Mouse (Mus musculus): ENCODE results near the gene Ift172. TPM values are rescaled to one million over a fixed set of nuclear protein-coding genes. Genes with fewer than 3 reads are reported as not detected.

Gene Ift172
- polyA plus RNA-seq (2014; fragmentation: Nextera tagmentation; extraction: Ambion mirVana), result 22.7 and 30.7 TPM in 2 replicates

- Histone ChIP-seq H3K4me1 (ENCODE audit: control insufficient read depth, insufficient read depth, low read length) (peaks cover 9% of the 10 kb centered on the region; the same call in 1 of the 2 replicates), H3K4me2 (peak within 1 kb of the TSS; percentile 79), H3K27me3 (ENCODE audit: control insufficient read depth, insufficient read depth, low read length) (no peaks in the 10 kb centered on the region), H3K4me3 (ENCODE audit: low read depth, low read length) (peak within 1 kb of the TSS; percentile 53), H3K27ac (ENCODE audit: low read depth, low read length) (peak within 1 kb of the TSS; percentile 82), H3K36me3 (ENCODE audit: control insufficient read depth, insufficient read depth, low read length) (peaks cover 8% of the 10 kb centered on the region; the same call in 1 of the 2 replicates), H3K9ac (ENCODE audit: low read depth, low read length) (peak within 1 kb of the TSS; percentile 77), H3K9me3 (replicated peaks; ENCODE audit: control insufficient read depth, low read length) (no peaks in the 10 kb centered on the region)
- 3% methylated on average over 45 of the region's 45 CpGs for WGBS (ENCODE audit: insufficient replicate concordance)
- ATAC-seq (replicated peaks; ENCODE audit: insufficient number of reproducible peaks, low FRiP score, low TSS enrichment), result peak; percentile 94
Measured at GRCm38 (mm10) chr5:31290521-31291360, at the start of gene Ift172. Ift172 (minus strand) TSS chr5:31291116.

- Histone ChIP-seq H3K4me3 (ENCODE audit: low read depth, low read length) (no peak overlapping the region), H3K4me1 (ENCODE audit: control insufficient read depth, insufficient read depth, low read length) (no peaks in the 10 kb centered on the region), H3K27me3 (ENCODE audit: control insufficient read depth, insufficient read depth, low read length) (no peaks in the 10 kb centered on the region), H3K4me2 (no peak overlapping the region), H3K9me3 (replicated peaks; ENCODE audit: control insufficient read depth, low read length) (no peaks in the 10 kb centered on the region), H3K9ac (ENCODE audit: low read depth, low read length) (no peak overlapping the region), H3K27ac (ENCODE audit: low read depth, low read length) (no peak overlapping the region), H3K36me3 (ENCODE audit: control insufficient read depth, insufficient read depth, low read length) (no peaks in the 10 kb centered on the region)
- 32% methylated on average over 7 of the region's 7 CpGs for WGBS (ENCODE audit: insufficient replicate concordance)
- no peak for ATAC-seq (replicated peaks; ENCODE audit: insufficient number of reproducible peaks, low FRiP score, low TSS enrichment)
Measured at GRCm38 (mm10) chr5:31328255-31328654, 37.3 kb upstream of the Ift172 start.

- no peaks in the 10 kb centered on the region for H3K36me3 ChIP-seq (ENCODE audit: control insufficient read depth, insufficient read depth, low read length)
- H3K27me3 ChIP-seq (ENCODE audit: control insufficient read depth, insufficient read depth, low read length), result no peaks in the 10 kb centered on the region
- H3K9ac ChIP-seq (ENCODE audit: low read depth, low read length), result no peak overlapping the region
- H3K4me1 ChIP-seq (ENCODE audit: control insufficient read depth, insufficient read depth, low read length), result no peaks in the 10 kb centered on the region
- no peak overlapping the region for H3K4me3 ChIP-seq (ENCODE audit: low read depth, low read length)
- H3K9me3 ChIP-seq (replicated peaks; ENCODE audit: control insufficient read depth, low read length), result no peaks in the 10 kb centered on the region
- 19% methylated on average over 5 of the region's 5 CpGs for WGBS (ENCODE audit: insufficient replicate concordance)
- no peak for ATAC-seq (replicated peaks; ENCODE audit: insufficient number of reproducible peaks, low FRiP score, low TSS enrichment)
- no peak overlapping the region for H3K27ac ChIP-seq (ENCODE audit: low read depth, low read length)
- no peak overlapping the region for H3K4me2 ChIP-seq
Measured at GRCm38 (mm10) chr5:31326850-31327249, 35.9 kb upstream of the Ift172 start.

DNA sequence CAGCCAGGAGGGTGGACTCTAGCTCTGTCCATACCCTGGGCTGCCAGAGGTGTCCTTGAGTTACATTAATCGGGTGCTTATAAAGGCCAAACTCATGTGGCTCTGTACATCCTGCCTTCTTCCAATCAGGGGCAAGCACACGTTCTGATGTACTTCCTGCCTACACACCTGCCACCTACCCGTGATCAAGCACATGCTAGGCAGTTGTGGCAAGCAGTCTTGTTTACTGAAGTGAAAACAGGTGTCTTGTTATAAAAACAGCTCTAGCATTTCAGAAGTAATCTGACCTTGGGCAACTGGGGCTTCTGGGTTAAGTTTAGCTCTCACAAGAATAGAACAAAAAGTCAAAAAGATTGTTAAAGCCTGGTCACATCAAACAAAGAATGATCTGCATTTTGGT is 33.2 kb upstream of the Ift172 start:
- H3K27me3 ChIP-seq (ENCODE audit: control insufficient read depth, insufficient read depth, low read length), result no peaks in the 10 kb centered on the region
- ATAC-seq (replicated peaks; ENCODE audit: insufficient number of reproducible peaks, low FRiP score, low TSS enrichment), result no peak
- H3K27ac ChIP-seq (ENCODE audit: low read depth, low read length), result no peak overlapping the region
- 63% methylated on average over 3 of the region's 3 CpGs for WGBS (ENCODE audit: insufficient replicate concordance)
- no peaks in the 10 kb centered on the region for H3K4me1 ChIP-seq (ENCODE audit: control insufficient read depth, insufficient read depth, low read length)
- no peaks in the 10 kb centered on the region for H3K36me3 ChIP-seq (ENCODE audit: control insufficient read depth, insufficient read depth, low read length)
- no peak overlapping the region for H3K4me2 ChIP-seq
- H3K9ac ChIP-seq (ENCODE audit: low read depth, low read length), result no peak overlapping the region
- H3K4me3 ChIP-seq (ENCODE audit: low read depth, low read length), result no peak overlapping the region
- no peaks in the 10 kb centered on the region for H3K9me3 ChIP-seq (replicated peaks; ENCODE audit: control insufficient read depth, low read length)

DNA sequence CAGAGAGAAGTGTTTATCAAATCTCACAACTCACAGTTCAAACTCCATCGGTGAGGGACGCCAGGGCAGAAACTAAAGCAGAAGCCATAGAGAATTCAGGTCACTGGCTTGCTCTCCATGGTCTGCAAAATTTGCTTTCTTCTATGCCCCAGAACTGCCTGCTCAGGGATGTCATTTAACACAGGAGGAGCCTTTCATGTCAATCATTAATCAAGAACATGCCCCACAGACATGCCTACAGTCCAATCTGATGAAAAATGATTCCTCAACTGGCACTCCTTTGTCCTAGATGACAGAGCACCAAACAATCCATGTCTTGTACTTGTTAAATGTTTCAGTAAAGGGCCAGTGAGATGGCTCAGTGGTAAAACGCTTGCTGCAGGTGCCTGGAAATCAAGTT is 31.9 kb upstream of the Ift172 start:
- Histone ChIP-seq H3K36me3 (ENCODE audit: control insufficient read depth, insufficient read depth, low read length) (no peaks in the 10 kb centered on the region), H3K9ac (ENCODE audit: low read depth, low read length) (no peak overlapping the region), H3K27ac (ENCODE audit: low read depth, low read length) (no peak overlapping the region), H3K4me3 (ENCODE audit: low read depth, low read length) (no peak overlapping the region), H3K9me3 (replicated peaks; ENCODE audit: control insufficient read depth, low read length) (no peaks in the 10 kb centered on the region), H3K27me3 (ENCODE audit: control insufficient read depth, insufficient read depth, low read length) (no peaks in the 10 kb centered on the region), H3K4me1 (ENCODE audit: control insufficient read depth, insufficient read depth, low read length) (no peaks in the 10 kb centered on the region), H3K4me2 (no peak overlapping the region)
- 79% methylated on average over 3 of the region's 3 CpGs for WGBS (ENCODE audit: insufficient replicate concordance)
- no peak for ATAC-seq (replicated peaks; ENCODE audit: insufficient number of reproducible peaks, low FRiP score, low TSS enrichment)

GRCm38 (mm10) chr5:31312806-31313205 is 21.9 kb upstream of the Ift172 start:
- WGBS (ENCODE audit: insufficient replicate concordance), result 78% methylated on average over 8 of the region's 8 CpGs

GRCm38 (mm10) chr5:31303093-31303492 is 12.2 kb upstream of the Ift172 start:
- Histone ChIP-seq H3K4me3 (ENCODE audit: low read depth, low read length) (no peak overlapping the region), H3K9ac (ENCODE audit: low read depth, low read length) (no peak overlapping the region), H3K27ac (ENCODE audit: low read depth, low read length) (no peak overlapping the region), H3K4me2 (no peak overlapping the region), H3K36me3 (ENCODE audit: control insufficient read depth, insufficient read depth, low read length) (no peaks in the 10 kb centered on the region), H3K4me1 (ENCODE audit: control insufficient read depth, insufficient read depth, low read length) (no peaks in the 10 kb centered on the region), H3K27me3 (ENCODE audit: control insufficient read depth, insufficient read depth, low read length) (no peaks in the 10 kb centered on the region), H3K9me3 (replicated peaks; ENCODE audit: control insufficient read depth, low read length) (no peaks in the 10 kb centered on the region)
- no peak for ATAC-seq (replicated peaks; ENCODE audit: insufficient number of reproducible peaks, low FRiP score, low TSS enrichment)
- 79% methylated on average over 6 of the region's 6 CpGs for WGBS (ENCODE audit: insufficient replicate concordance)

More at GRCm38 (mm10) chr5:31312806-31313205, 21.9 kb upstream of the Ift172 start:
- Histone ChIP-seq H3K27me3 (ENCODE audit: control insufficient read depth, insufficient read depth, low read length) (no peaks in the 10 kb centered on the region), H3K4me2 (no peak overlapping the region), H3K27ac (ENCODE audit: low read depth, low read length) (no peak overlapping the region), H3K4me3 (ENCODE audit: low read depth, low read length) (no peak overlapping the region), H3K36me3 (ENCODE audit: control insufficient read depth, insufficient read depth, low read length) (no peaks in the 10 kb centered on the region), H3K4me1 (ENCODE audit: control insufficient read depth, insufficient read depth, low read length) (no peaks in the 10 kb centered on the region), H3K9ac (ENCODE audit: low read depth, low read length) (no peak overlapping the region), H3K9me3 (replicated peaks; ENCODE audit: control insufficient read depth, low read length) (no peaks in the 10 kb centered on the region)
- ATAC-seq (replicated peaks; ENCODE audit: insufficient number of reproducible peaks, low FRiP score, low TSS enrichment), result no peak

DNA sequence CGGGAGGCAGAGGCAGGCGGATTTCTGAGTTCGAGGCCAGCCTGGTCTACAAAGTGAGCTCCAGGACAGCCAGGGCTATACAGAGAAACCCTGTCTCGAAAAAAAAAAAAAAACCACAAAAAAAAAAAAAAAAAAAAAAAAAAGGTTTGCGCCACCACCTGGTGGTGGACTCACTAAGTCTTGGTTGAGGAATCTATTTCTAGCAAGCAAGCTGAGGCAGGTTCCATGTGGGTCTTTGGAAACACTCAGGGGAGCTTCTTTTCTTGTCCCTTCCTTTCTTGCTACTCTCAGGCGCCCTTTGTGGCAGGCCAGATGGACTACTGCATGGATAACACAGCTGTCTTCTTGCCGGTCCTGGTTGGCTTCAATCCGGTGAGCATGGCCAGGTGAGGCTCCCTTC is 10.9 kb upstream of the Ift172 start:
- no peak overlapping the region for H3K9ac ChIP-seq (ENCODE audit: low read depth, low read length)
- H3K9me3 ChIP-seq (replicated peaks; ENCODE audit: control insufficient read depth, low read length), result no peaks in the 10 kb centered on the region
- H3K36me3 ChIP-seq (ENCODE audit: control insufficient read depth, insufficient read depth, low read length), result no peaks in the 10 kb centered on the region
- no peak for ATAC-seq (replicated peaks; ENCODE audit: insufficient number of reproducible peaks, low FRiP score, low TSS enrichment)
- no peaks in the 10 kb centered on the region for H3K4me1 ChIP-seq (ENCODE audit: control insufficient read depth, insufficient read depth, low read length)
- H3K27me3 ChIP-seq (ENCODE audit: control insufficient read depth, insufficient read depth, low read length), result no peaks in the 10 kb centered on the region
- H3K27ac ChIP-seq (ENCODE audit: low read depth, low read length), result no peak overlapping the region
- H3K4me3 ChIP-seq (ENCODE audit: low read depth, low read length), result no peak overlapping the region
- 61% methylated on average over 8 of the region's 8 CpGs for WGBS (ENCODE audit: insufficient replicate concordance)
- H3K4me2 ChIP-seq, result no peak overlapping the region

DNA sequence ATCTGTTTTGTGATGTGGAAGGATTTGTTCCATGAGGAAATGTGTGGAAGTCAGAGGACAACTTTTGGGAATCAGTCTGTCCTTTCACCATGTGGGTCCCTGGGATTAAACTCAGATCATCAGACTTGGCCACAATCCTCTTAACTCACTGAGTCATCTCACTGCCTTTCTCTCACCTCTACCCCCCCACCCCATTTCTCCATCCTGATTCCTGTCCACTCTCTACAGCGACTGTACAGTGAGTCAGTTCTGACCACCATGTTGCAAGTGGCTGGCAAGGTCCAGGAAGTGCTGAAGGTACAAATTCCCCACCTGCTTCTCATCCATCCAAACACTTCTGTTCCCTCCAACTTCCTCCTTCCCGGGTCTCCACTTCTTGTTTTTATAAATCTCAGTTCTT is 7.6 kb upstream of the Ift172 start:
- Histone ChIP-seq H3K4me2 (no peak overlapping the region), H3K36me3 (ENCODE audit: control insufficient read depth, insufficient read depth, low read length) (0 out of 2 replicates have a peak, but pooled peaks cover 5% of the 10 kb centered on the region), H3K4me1 (ENCODE audit: control insufficient read depth, insufficient read depth, low read length) (peaks cover 3% of the 10 kb centered on the region; the same call in 1 of the 2 replicates), H3K27ac (ENCODE audit: low read depth, low read length) (no peak overlapping the region), H3K9me3 (replicated peaks; ENCODE audit: control insufficient read depth, low read length) (no peaks in the 10 kb centered on the region), H3K27me3 (ENCODE audit: control insufficient read depth, insufficient read depth, low read length) (no peaks in the 10 kb centered on the region), H3K9ac (ENCODE audit: low read depth, low read length) (no peak overlapping the region), H3K4me3 (ENCODE audit: low read depth, low read length) (no peak overlapping the region)
- whole genome bisulfite sequencing (ENCODE audit: insufficient replicate concordance), result 52% methylated on average over 2 of the region's 2 CpGs
- ATAC-seq (replicated peaks; ENCODE audit: insufficient number of reproducible peaks, low FRiP score, low TSS enrichment), result no peak

Data from heart, embryonic 11.5 days (tissue).